Mouse (Mus musculus) heart, embryonic 16.5 days (tissue): ENCODE data around the gene Gbf1. TPM values are rescaled to one million over a fixed set of nuclear protein-coding genes. Genes with fewer than 3 reads are reported as not detected.
A peak's percentile ranks its signal among the peaks of the same experiment; 100 is the strongest.
"Not testable (repeated sequence)": the region's sequence is repeated elsewhere in the genome, so short reads cannot be mapped to it uniquely, and the experiment has no call there.

Experiments used
- ATAC-seq: fragments of 200-750 bp; cut with Nextera tagmentation; replicated peaks from 2 replicates; pipeline ENCODE4 v1.8.0; 2017; ENCODE audit warnings: moderate number of reproducible peaks; ENCODE audit not compliant: insufficient read depth, low FRiP score; ENCODE audit errors: extremely low read depth
- H3K27ac ChIP-seq: fragments of 300-500 bp; sonication (generic); 2 replicates; pipeline ENCODE4 v1.5.1; 2014; ENCODE audit warnings: mild to moderate bottlenecking, low read length, control low read depth, moderate library complexity
- H3K27me3 ChIP-seq: fragments of 300-500 bp; sonication (generic); 2 replicates; pipeline ENCODE4 v1.6.1; 2014; ENCODE audit warnings: low read length, mixed read lengths; ENCODE audit not compliant: control insufficient read depth, insufficient read depth
- H3K36me3 ChIP-seq: fragments of 300-500 bp; sonication (generic); 2 replicates; pipeline ENCODE4 v1.6.1; 2014; ENCODE audit not compliant: control insufficient read depth, insufficient read depth
- H3K4me1 ChIP-seq: fragments of 300-500 bp; sonication (generic); 2 replicates; pipeline ENCODE4 v1.6.1; 2014; ENCODE audit warnings: low read length, mixed read lengths; ENCODE audit not compliant: control insufficient read depth, insufficient read depth
- H3K4me2 ChIP-seq: fragments of 300-500 bp; sonication (generic); 2 replicates; pipeline ENCODE4 v1.6.1; 2014; ENCODE audit warnings: low read depth, mild to moderate bottlenecking, control low read depth, low read length
- H3K4me3 ChIP-seq: fragments of 300-500 bp; sonication (generic); 2 replicates; pipeline ENCODE4 v1.5.1; 2014; ENCODE audit warnings: mild to moderate bottlenecking, control low read depth, low read length
- H3K9ac ChIP-seq: fragments of 300-500 bp; sonication (generic); 2 replicates; pipeline ENCODE4 v1.6.1; 2014; ENCODE audit warnings: low read length, control low read depth
- H3K9me3 ChIP-seq: fragments of 300-500 bp; sonication (generic); replicated peaks from 2 replicates; pipeline ENCODE4 v1.6.1; 2016; ENCODE audit warnings: low read length; ENCODE audit not compliant: control insufficient read depth
- WGBS: fragments of 180-500 bp; shearing (Covaris S2); extraction: QIAGEN DNeasy Blood & Tissue Kit; methylation state at CpG from one replicate; pipeline ENCODE4 v1.1.7; 2014; 5-methylcytosine and 5-hydroxymethylcytosine counted together
- polyA plus RNA-seq: library from polyadenylated mRNA; unstranded; fragments of >200 nt; fragmentation: Nextera tagmentation; extraction: Ambion mirVana; gene quantifications from 2 replicates; pipeline ENCODE4 v1.2.1, GENCODE M21; 2015

Gbf1 gene
- polyA plus RNA-seq, 1 experiment from 2014 or later = 36.1 TPM

GRCm38 (mm10) chr19:46136639-46137580, 15.4 kb upstream of the Gbf1 start:
- WGBS = 2% methylated on average over 49 of the region's 49 CpGs
- H3K27ac ChIP-seq = no peak overlapping the region
- H3K27me3 ChIP-seq = peaks cover 41% of the 10 kb centered on the region
- H3K9me3 ChIP-seq = no peaks in the 10 kb centered on the region
- H3K4me1 ChIP-seq = peaks cover 30% of the 10 kb centered on the region
- peak overlapping the region; percentile 61 for H3K4me3 ChIP-seq
- H3K9ac ChIP-seq = peak overlapping the region; percentile 63
- H3K4me2 ChIP-seq = peak overlapping the region; percentile 100
- H3K36me3 ChIP-seq = no peaks in the 10 kb centered on the region
- ATAC-seq = peak; percentile 24; the same call in 1 of the 2 replicates

GRCm38 (mm10) chr19:46140324-46140723, 12.0 kb upstream of the Gbf1 start:
- Histone ChIP-seq H3K9me3 (no peaks in the 10 kb centered on the region), H3K27ac (no peak overlapping the region), H3K36me3 (no peaks in the 10 kb centered on the region), H3K27me3 (peaks cover 23% of the 10 kb centered on the region), H3K4me3 (no peak overlapping the region), H3K9ac (no peak overlapping the region), H3K4me2 (no peak overlapping the region), H3K4me1 (peaks cover 33% of the 10 kb centered on the region)
- ATAC-seq = no peak
- WGBS = 79% methylated on average over 2 of the region's 2 CpGs

- Histone ChIP-seq H3K27me3 (peaks cover 29% of the 10 kb centered on the region), H3K4me3 (no peak overlapping the region), H3K9ac (peak overlapping the region; percentile 16; the same call in 1 of the 2 replicates), H3K9me3 (no peaks in the 10 kb centered on the region), H3K27ac (no peak overlapping the region), H3K4me1 (peaks cover 28% of the 10 kb centered on the region), H3K36me3 (no peaks in the 10 kb centered on the region), H3K4me2 (peak overlapping the region; percentile 7; the same call in 1 of the 2 replicates)
- peak; percentile 49; the same call in 1 of the 2 replicates for ATAC-seq
- 10% methylated on average over 6 of the region's 6 CpGs for WGBS
Measured at GRCm38 (mm10) chr19:46141091-46141490, 11.2 kb upstream of the Gbf1 start.

- Histone ChIP-seq H3K36me3 (no peaks in the 10 kb centered on the region), H3K4me1 (peaks cover 12% of the 10 kb centered on the region), H3K4me2 (peak within 1 kb of the TSS; percentile 93), H3K27me3 (peaks cover 34% of the 10 kb centered on the region), H3K9me3 (no peaks in the 10 kb centered on the region), H3K4me3 (peak within 1 kb of the TSS; percentile 68), H3K9ac (peak within 1 kb of the TSS; percentile 62), H3K27ac (no peak within 1 kb of the TSS)
- ATAC-seq = peak; percentile 4; the same call in 1 of the 2 replicates
- 1% methylated on average over 46 of the region's 47 CpGs for WGBS
Measured at GRCm38 (mm10) chr19:46147511-46148371, 4.6 kb upstream of the Gbf1 start, which contains the start of gene Pitx3. Pitx3 (minus strand) TSS chr19:46148326.

GRCm38 (mm10) chr19:46148372-46148760, 3.9 kb upstream of the Gbf1 start:
- WGBS = under 1% methylated on average over 27 of the region's 27 CpGs
- Histone ChIP-seq H3K9me3 (no peaks in the 10 kb centered on the region), H3K36me3 (no peaks in the 10 kb centered on the region), H3K9ac (peak overlapping the region; percentile 62), H3K27me3 (peaks cover 34% of the 10 kb centered on the region), H3K4me1 (peaks cover 15% of the 10 kb centered on the region), H3K4me2 (peak overlapping the region; percentile 93), H3K27ac (no peak overlapping the region), H3K4me3 (peak overlapping the region; percentile 68)
- ATAC-seq = peak; percentile 52

GRCm38 (mm10) chr19:46149091-46149490, 3.2 kb upstream of the Gbf1 start:
- no peak overlapping the region for H3K27ac ChIP-seq
- H3K4me3 ChIP-seq = peak overlapping the region; percentile 68; the same call in 1 of the 2 replicates
- no peaks in the 10 kb centered on the region for H3K9me3 ChIP-seq
- 26% methylated on average over 12 of the region's 12 CpGs for WGBS
- peaks cover 34% of the 10 kb centered on the region for H3K27me3 ChIP-seq
- H3K4me2 ChIP-seq = peak overlapping the region; percentile 93
- peaks cover 23% of the 10 kb centered on the region for H3K4me1 ChIP-seq
- no peaks in the 10 kb centered on the region for H3K36me3 ChIP-seq
- ATAC-seq = no peak
- no peak overlapping the region for H3K9ac ChIP-seq

GRCm38 (mm10) chr19:46165950-46166349, 13.6 kb downstream of the Gbf1 start:
- H3K4me1 ChIP-seq = no peaks in the 10 kb centered on the region
- no peak for ATAC-seq
- no peak overlapping the region for H3K4me2 ChIP-seq
- 89% methylated on average over 3 of the region's 3 CpGs for WGBS
- no peaks in the 10 kb centered on the region for H3K9me3 ChIP-seq
- no peak overlapping the region for H3K4me3 ChIP-seq
- no peaks in the 10 kb centered on the region for H3K27me3 ChIP-seq
- no peak overlapping the region for H3K27ac ChIP-seq
- peaks cover 28% of the 10 kb centered on the region for H3K36me3 ChIP-seq
- H3K9ac ChIP-seq = no peak overlapping the region

- not testable (repeated sequence) for H3K4me2 ChIP-seq, H3K9ac ChIP-seq, H3K27ac ChIP-seq, ATAC-seq, H3K9me3 ChIP-seq, H3K4me3 ChIP-seq, H3K27me3 ChIP-seq, H3K4me1 ChIP-seq
- peaks cover 31% of the 10 kb centered on the region for H3K36me3 ChIP-seq
- WGBS = 92% methylated on average over 1 of the region's 2 CpGs
Measured at GRCm38 (mm10) chr19:46167169-46167568, 14.9 kb downstream of the Gbf1 start.
